Mouse (Mus musculus) CD4-positive, CD25-positive, alpha-beta regulatory T cell, adult 2 months (primary cell): ENCODE measurements around the gene Cdk5r1.

Source experiments
- DNase-seq: peaks from one replicate; pipeline ENCODE4 v3.0.0-alpha.2; 2012; ENCODE audit warnings: low read depth, low spot score

The Cdk5r1 gene

GRCm38 (mm10) chr11:80504519-80505385 lies 27.9 kb downstream of the Cdk5r1 start:
- peak; percentile 23 for DNase-seq

GRCm38 (mm10) chr11:80505581-80505980 lies 28.8 kb downstream of the Cdk5r1 start:
- no peak for DNase-seq

- DNase-seq = no peak
Observed at GRCm38 (mm10) chr11:80506483-80506882, 29.7 kb downstream of the Cdk5r1 start.

- DNase-seq = peak; percentile 29
Observed at GRCm38 (mm10) chr11:80507791-80508190, 31.0 kb downstream of the Cdk5r1 start.

GRCm38 (mm10) chr11:80508361-80509175 lies 31.7 kb downstream of the Cdk5r1 start:
- DNase-seq = peak; percentile 78

- DNase-seq = no peak
Observed at GRCm38 (mm10) chr11:80509176-80509506, 32.3 kb downstream of the Cdk5r1 start.

GRCm38 (mm10) chr11:80510124-80510523 lies 33.3 kb downstream of the Cdk5r1 start:
- no peak for DNase-seq

- DNase-seq = no peak
Observed at GRCm38 (mm10) chr11:80512313-80513056, 35.7 kb downstream of the Cdk5r1 start.

GRCm38 (mm10) chr11:80513796-80514195 lies 37.0 kb downstream of the Cdk5r1 start:
- DNase-seq = no peak

GRCm38 (mm10) chr11:80515346-80515745 lies 38.5 kb downstream of the Cdk5r1 start:
- DNase-seq = no peak

GRCm38 (mm10) chr11:80515895-80516294 lies 39.1 kb downstream of the Cdk5r1 start:
- DNase-seq = no peak

- no peak for DNase-seq
Observed at GRCm38 (mm10) chr11:80518421-80519367, 41.9 kb downstream of the Cdk5r1 start.

- DNase-seq = no peak
Observed at GRCm38 (mm10) chr11:80521148-80521547, 44.3 kb downstream of the Cdk5r1 start.

- no peak for DNase-seq
Observed at GRCm38 (mm10) chr11:80522852-80523251, 46.0 kb downstream of the Cdk5r1 start.

- no peak for DNase-seq
Observed at GRCm38 (mm10) chr11:80523410-80523809, 46.6 kb downstream of the Cdk5r1 start.

- DNase-seq = no peak
Observed at GRCm38 (mm10) chr11:80524213-80524612, 47.4 kb downstream of the Cdk5r1 start.

- peak; percentile 50 for DNase-seq
Observed at GRCm38 (mm10) chr11:80527697-80528096, 50.9 kb downstream of the Cdk5r1 start.

GRCm38 (mm10) chr11:80529149-80529548 lies 52.3 kb downstream of the Cdk5r1 start:
- no peak for DNase-seq
